Mouse (Mus musculus): ENCODE measurements at regions not wholly inside any gene's neighbourhood (a gene's known extent, or its start where the extent isn't known, plus 50 kb on each side); places are given as distances from the start of the nearest gene placed in this dataset.

- H3K27ac ChIP-seq, result no peak overlapping the region
These were observed 117.1 kb upstream of the Etaa1 start for GRCm38 (mm10) chr11:18070586-18071306.

GRCm38 (mm10) chr11:18070032-18070374, 116.3 kb upstream of the Etaa1 start:
- no peak overlapping the region for H3K9ac ChIP-seq
- no peaks in the 10 kb centered on the region for H3K36me3 ChIP-seq
- H3K9me3 ChIP-seq (replicated peaks), result no peaks in the 10 kb centered on the region
- H3K4me1 ChIP-seq, result peaks cover 6% of the 10 kb centered on the region; the same call in 1 of the 2 replicates
- 75% methylated on average over 8 of the region's 8 CpGs for WGBS
- ATAC-seq (ENCODE audit: low FRiP score), result peak; percentile 50; the same call in 1 of the 2 replicates
- no peaks in the 10 kb centered on the region for H3K27me3 ChIP-seq
- H3K27ac ChIP-seq, result peak overlapping the region; percentile 62; the same call in 1 of the 2 replicates
- H3K4me2 ChIP-seq (replicated peaks), result no peak overlapping the region
- H3K4me3 ChIP-seq, result no peak overlapping the region

More at GRCm38 (mm10) chr11:18070586-18071306, 117.1 kb upstream of the Etaa1 start:
- Histone ChIP-seq H3K4me1 (peaks cover 6% of the 10 kb centered on the region; the same call in 1 of the 2 replicates), H3K27me3 (no peaks in the 10 kb centered on the region), H3K9ac (no peak overlapping the region), H3K4me2 (replicated peaks) (no peak overlapping the region), H3K4me3 (no peak overlapping the region), H3K36me3 (no peaks in the 10 kb centered on the region), H3K9me3 (replicated peaks) (no peaks in the 10 kb centered on the region)
- 92% methylated on average over 4 of the region's 4 CpGs for WGBS
- no peak for ATAC-seq (ENCODE audit: low FRiP score)

- H3K4me2 ChIP-seq (replicated peaks), result no peak overlapping the region; the same call in 1 of the 2 replicates
- peak; percentile 83 for ATAC-seq (ENCODE audit: low FRiP score)
- no peaks in the 10 kb centered on the region for H3K36me3 ChIP-seq
- no peaks in the 10 kb centered on the region for H3K27me3 ChIP-seq
- H3K4me3 ChIP-seq, result no peak overlapping the region
- peak overlapping the region; percentile 62; the same call in 1 of the 2 replicates for H3K27ac ChIP-seq
- H3K9me3 ChIP-seq (replicated peaks), result no peaks in the 10 kb centered on the region
- WGBS, result 45% methylated on average over 7 of the region's 7 CpGs
- H3K9ac ChIP-seq, result no peak overlapping the region
- peaks cover 6% of the 10 kb centered on the region; the same call in 1 of the 2 replicates for H3K4me1 ChIP-seq
These were observed 115.8 kb upstream of the Etaa1 start for GRCm38 (mm10) chr11:18069348-18070031.

- Histone ChIP-seq H3K27me3 (no peaks in the 10 kb centered on the region), H3K4me3 (no peak overlapping the region), H3K9me3 (replicated peaks) (no peaks in the 10 kb centered on the region), H3K4me1 (peaks cover 6% of the 10 kb centered on the region; the same call in 1 of the 2 replicates), H3K9ac (no peak overlapping the region), H3K27ac (no peak overlapping the region), H3K4me2 (replicated peaks) (no peak overlapping the region), H3K36me3 (no peaks in the 10 kb centered on the region)
- ATAC-seq (ENCODE audit: low FRiP score), result no peak
- WGBS, result 48% methylated on average over 2 of the region's 2 CpGs
These were observed 114.4 kb upstream of the Etaa1 start for GRCm38 (mm10) chr11:18068085-18068484.

- peaks cover 6% of the 10 kb centered on the region; the same call in 1 of the 2 replicates for H3K4me1 ChIP-seq
- H3K4me2 ChIP-seq (replicated peaks), result no peak overlapping the region
- ATAC-seq (ENCODE audit: low FRiP score), result no peak
- H3K9ac ChIP-seq, result no peak overlapping the region
- H3K4me3 ChIP-seq, result no peak overlapping the region
- H3K27me3 ChIP-seq, result no peaks in the 10 kb centered on the region
- no peaks in the 10 kb centered on the region for H3K9me3 ChIP-seq (replicated peaks)
- WGBS, result 67% methylated on average over 3 of the region's 3 CpGs
- no peak overlapping the region for H3K27ac ChIP-seq
- H3K36me3 ChIP-seq, result no peaks in the 10 kb centered on the region
These were observed 114.0 kb upstream of the Etaa1 start for GRCm38 (mm10) chr11:18067676-18068075.

GRCm38 (mm10) chr11:18041589-18041988, 87.9 kb upstream of the Etaa1 start:
- no peaks in the 10 kb centered on the region for H3K27me3 ChIP-seq
- 94% methylated on average over 1 of the region's 1 CpGs for WGBS

GRCm38 (mm10) chr11:18031049-18031448, 77.4 kb upstream of the Etaa1 start:
- H3K27me3 ChIP-seq, result no peaks in the 10 kb centered on the region
- no peaks in the 10 kb centered on the region for H3K9me3 ChIP-seq (replicated peaks)
- H3K9ac ChIP-seq, result no peak overlapping the region
- no peaks in the 10 kb centered on the region for H3K4me1 ChIP-seq
- WGBS, result 94% methylated on average over 4 of the region's 4 CpGs
- H3K36me3 ChIP-seq, result no peaks in the 10 kb centered on the region
- no peak overlapping the region for H3K4me3 ChIP-seq
- H3K4me2 ChIP-seq (replicated peaks), result no peak overlapping the region
- H3K27ac ChIP-seq, result no peak overlapping the region
- no peak for ATAC-seq (ENCODE audit: low FRiP score)

More at GRCm38 (mm10) chr11:18041589-18041988, 87.9 kb upstream of the Etaa1 start:
- Histone ChIP-seq H3K4me2 (replicated peaks) (no peak overlapping the region), H3K4me3 (no peak overlapping the region), H3K4me1 (no peaks in the 10 kb centered on the region), H3K9ac (no peak overlapping the region), H3K36me3 (no peaks in the 10 kb centered on the region), H3K27ac (no peak overlapping the region), H3K9me3 (replicated peaks) (no peaks in the 10 kb centered on the region)
- no peak for ATAC-seq (ENCODE audit: low FRiP score)

- no peaks in the 10 kb centered on the region for H3K27me3 ChIP-seq
- 86% methylated on average over 4 of the region's 4 CpGs for WGBS
These were observed 68.4 kb upstream of the Etaa1 start for GRCm38 (mm10) chr11:18022065-18022464.

GRCm38 (mm10) chr11:18015239-18015638, 61.6 kb upstream of the Etaa1 start:
- Histone ChIP-seq H3K27ac (peak overlapping the region; percentile 8; the same call in 1 of the 2 replicates), H3K9me3 (replicated peaks) (no peaks in the 10 kb centered on the region), H3K4me2 (replicated peaks) (no peak overlapping the region), H3K27me3 (no peaks in the 10 kb centered on the region), H3K4me1 (peaks cover 13% of the 10 kb centered on the region), H3K4me3 (no peak overlapping the region), H3K36me3 (no peaks in the 10 kb centered on the region), H3K9ac (no peak overlapping the region)
- no peak for ATAC-seq (ENCODE audit: low FRiP score)
- WGBS, result 28% methylated on average over 4 of the region's 4 CpGs

More at GRCm38 (mm10) chr11:18022065-18022464, 68.4 kb upstream of the Etaa1 start:
- Histone ChIP-seq H3K4me2 (replicated peaks) (no peak overlapping the region), H3K36me3 (no peaks in the 10 kb centered on the region), H3K9ac (no peak overlapping the region), H3K4me1 (no peaks in the 10 kb centered on the region), H3K27ac (no peak overlapping the region), H3K9me3 (replicated peaks) (no peaks in the 10 kb centered on the region), H3K4me3 (no peak overlapping the region)
- ATAC-seq (ENCODE audit: low FRiP score), result no peak

- H3K9ac ChIP-seq, result no peak overlapping the region
- H3K27me3 ChIP-seq, result no peaks in the 10 kb centered on the region
- H3K27ac ChIP-seq, result peak overlapping the region; percentile 8; the same call in 1 of the 2 replicates
- H3K36me3 ChIP-seq, result no peaks in the 10 kb centered on the region
- 19% methylated on average over 9 of the region's 9 CpGs for WGBS
- H3K9me3 ChIP-seq (replicated peaks), result no peaks in the 10 kb centered on the region
- H3K4me3 ChIP-seq, result no peak overlapping the region
- peak; percentile 54; the same call in 1 of the 2 replicates for ATAC-seq (ENCODE audit: low FRiP score)
- H3K4me2 ChIP-seq (replicated peaks), result no peak overlapping the region; the same call in 1 of the 2 replicates
- peaks cover 13% of the 10 kb centered on the region for H3K4me1 ChIP-seq
These were observed 60.9 kb upstream of the Etaa1 start for GRCm38 (mm10) chr11:18014610-18015009.

- H3K4me2 ChIP-seq (replicated peaks), result no peak overlapping the region
- no peaks in the 10 kb centered on the region for H3K36me3 ChIP-seq
- no peak overlapping the region for H3K4me3 ChIP-seq
- H3K27ac ChIP-seq, result no peak overlapping the region
- 39% methylated on average over 5 of the region's 5 CpGs for WGBS
- H3K9ac ChIP-seq, result no peak overlapping the region
- no peak for ATAC-seq (ENCODE audit: low FRiP score)
- peaks cover 13% of the 10 kb centered on the region for H3K4me1 ChIP-seq
- H3K9me3 ChIP-seq (replicated peaks), result no peaks in the 10 kb centered on the region
- H3K27me3 ChIP-seq, result no peaks in the 10 kb centered on the region
These were observed 58.4 kb upstream of the Etaa1 start for GRCm38 (mm10) chr11:18012085-18012484.

- no peaks in the 10 kb centered on the region for H3K27me3 ChIP-seq
- no peaks in the 10 kb centered on the region for H3K9me3 ChIP-seq (replicated peaks)
- peak overlapping the region; percentile 36; the same call in 1 of the 2 replicates for H3K27ac ChIP-seq
- H3K4me1 ChIP-seq, result peaks cover 13% of the 10 kb centered on the region
- WGBS, result 12% methylated on average over 13 of the region's 13 CpGs
- H3K36me3 ChIP-seq, result no peaks in the 10 kb centered on the region
- H3K4me2 ChIP-seq (replicated peaks), result peak overlapping the region; percentile 40
- H3K9ac ChIP-seq, result no peak overlapping the region
- peak; percentile 91 for ATAC-seq (ENCODE audit: low FRiP score)
- no peak overlapping the region for H3K4me3 ChIP-seq
These were observed 57.5 kb upstream of the Etaa1 start for GRCm38 (mm10) chr11:18011101-18011733.
